ENCODE assay signal across 8 mouse cellular contexts in genomic region chr6:113172568-113172967, GRCm38 (mm10). TPM values are rescaled to one million over a fixed set of nuclear protein-coding genes. Genes with fewer than 3 reads are reported as not detected.
DNase-seq lines count a peak whose midpoint lies in the region; ATAC-seq and TF ChIP-seq lines count a peak whose summit lies in the region.

No protein-coding gene starts in this region.

- POLR2A ChIA-PET in Patski (lab: Charles Lee), result no interaction called here

- peak; percentile 66 for DNase-seq in neural tube, embryonic 10.5 days (ENCODE audit: extremely low spot score, low spot score)
- no peak for DNase-seq in Patski (ENCODE audit: low read depth, low spot score)
- DNase-seq in cerebellum, adult 9-10 months, result peak; percentile 65
- DNase-seq in gastrocnemius, adult 2 months, result peak; percentile 58
- peak; percentile 32 for DNase-seq in layer of hippocampus, adult 9-11 months
- peak; percentile 73 for DNase-seq in midbrain, embryonic 14.5 days
- peak; percentile 64 for DNase-seq in thymus, postnatal 14 days

- H3K9me3 ChIP-seq in neural tube, embryonic 15.5 days (replicated peaks), result no peaks in the 10 kb centered on the region
- no peaks in the 10 kb centered on the region for H3K9me3 ChIP-seq in midbrain, embryonic 14.5 days (ENCODE audit: control insufficient read depth, low read length)

- WGBS in neural tube, embryonic 15.5 days, result 79% methylated on average over 1 of the region's 1 CpGs
- WGBS in midbrain, embryonic 14.5 days, result 59% methylated on average over 1 of the region's 1 CpGs

- intact Hi-C loops in gastrocnemius, adult 2 months (cut with DNase I), result loop anchor here (5.0 kb wide), 1 partner anchor 130 kb away; no protein-coding TSS in a partner anchor

- peaks cover 34% of the 10 kb centered on the region for H3K36me3 ChIP-seq in neural tube, embryonic 15.5 days
- peaks cover 48% of the 10 kb centered on the region for H3K36me3 ChIP-seq in midbrain, embryonic 14.5 days (ENCODE audit: control insufficient read depth, insufficient read depth, low read length)

- no peak overlapping the region for H3K27ac ChIP-seq in neural tube, embryonic 15.5 days (replicated peaks)
- H3K27ac ChIP-seq in gastrocnemius, adult 2 months, result no peak overlapping the region
- no peak overlapping the region for H3K27ac ChIP-seq in midbrain, embryonic 14.5 days (replicated peaks; ENCODE audit: low read depth, low read length)

- CTCF ChIA-PET in Patski (lab: Charles Lee), result interaction anchor here (0.8 to 1.3 kb wide), 5 partner anchors 17 to 133 kb away, joined by 3 to 4 read pairs (median 3); no protein-coding TSS in a partner anchor

- no peak overlapping the region for H3K9ac ChIP-seq in neural tube, embryonic 15.5 days (replicated peaks)
- no peak overlapping the region for H3K9ac ChIP-seq in midbrain, embryonic 14.5 days (replicated peaks; ENCODE audit: low read length)

- no peak overlapping the region for H3K4me3 ChIP-seq in neural tube, embryonic 15.5 days (replicated peaks)
- no peak overlapping the region for H3K4me3 ChIP-seq in gastrocnemius, adult 2 months
- no peak overlapping the region for H3K4me3 ChIP-seq in midbrain, embryonic 14.5 days (replicated peaks; ENCODE audit: low read depth, low read length)

- no peaks in the 10 kb centered on the region for H3K4me1 ChIP-seq in neural tube, embryonic 15.5 days
- no peaks in the 10 kb centered on the region for H3K4me1 ChIP-seq in midbrain, embryonic 14.5 days (ENCODE audit: control insufficient read depth, insufficient read depth, low read length)

- no peak for ATAC-seq in neural tube, embryonic 15.5 days (ENCODE audit: low FRiP score)
- ATAC-seq in Patski, result peak; percentile 63
- no peak; the same call in 1 of the 2 replicates for ATAC-seq in midbrain, embryonic 14.5 days (ENCODE audit: low FRiP score, low TSS enrichment)

- peak; percentile 75 for TF ChIP-seq CTCF in Patski (IDR thresholded peaks at IDR 0.05)
- peak; percentile 76 for TF ChIP-seq CTCF in gastrocnemius, adult 2 months (IDR thresholded peaks at IDR 0.05)

- H3K4me2 ChIP-seq in neural tube, embryonic 15.5 days, result no peak overlapping the region
- no peak overlapping the region for H3K4me2 ChIP-seq in midbrain, embryonic 14.5 days (ENCODE audit: low read length)

- no peaks in the 10 kb centered on the region for H3K27me3 ChIP-seq in neural tube, embryonic 15.5 days (replicated peaks)
- no peaks in the 10 kb centered on the region for H3K27me3 ChIP-seq in Patski
- H3K27me3 ChIP-seq in midbrain, embryonic 14.5 days (ENCODE audit: control insufficient read depth, insufficient read depth, low read length), result no peaks in the 10 kb centered on the region

- in situ Hi-C loops in Patski (cut with MboI; ENCODE audit: low pct_unique_long_range_greater_than_20kb), result no loop called here

RNA-seq across cellular contexts. Expression of gene Lhfpl4, which starts 22.6 kb away (rescaled TPM):
- polyA plus RNA-seq in neural tube, embryonic 15.5 days (2015; fragmentation: Nextera tagmentation; extraction: Ambion mirVana), result 45.6 and 54.6 TPM in 2 replicates
- polyA plus RNA-seq in Patski (2021), result 17.7 TPM
- under 1 TPM; 0.39 to 0.54 TPM for total RNA-seq in gastrocnemius, adult 2 months (2021)
- polyA plus RNA-seq in midbrain, embryonic 14.5 days (2014; fragmentation: Nextera tagmentation; extraction: Ambion mirVana), result 21.7 and 31.3 TPM in 2 replicates
